Mouse (Mus musculus) thymus, postnatal 14 days (tissue): ENCODE measurements around the gene Cxcr5.

Experiments used
- DNase-seq: peaks from one replicate; pipeline ENCODE4 v3.0.0; 2021

Gene Cxcr5

DNA sequence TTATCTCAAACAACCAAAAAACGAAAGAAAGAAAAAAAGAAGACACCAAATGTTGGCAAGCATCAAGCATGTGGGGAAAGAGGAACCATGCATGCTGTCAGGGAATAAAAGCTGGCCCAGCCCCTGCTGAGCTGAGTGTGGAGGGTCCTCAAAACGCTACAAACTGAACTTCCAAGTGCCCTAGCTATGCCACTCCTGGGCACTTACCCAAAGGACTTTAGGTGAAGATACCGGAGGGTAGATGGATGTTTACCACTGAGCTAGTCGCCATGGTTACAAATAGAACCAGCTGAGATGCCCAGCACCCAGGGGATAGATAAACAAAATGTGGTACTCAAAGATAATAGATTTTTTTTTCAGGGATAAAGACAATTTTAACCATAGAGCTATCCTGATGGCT lies at the start of gene Cxcr5:
TSS of gene Cxcr5 (minus strand) at position 281 of the 400 bp plus-strand sequence.
- no peak for DNase-seq

GRCm38 (mm10) chr9:44610371-44610770 lies 48.7 kb upstream of the Cxcr5 start:
- DNase-seq = no peak

DNA sequence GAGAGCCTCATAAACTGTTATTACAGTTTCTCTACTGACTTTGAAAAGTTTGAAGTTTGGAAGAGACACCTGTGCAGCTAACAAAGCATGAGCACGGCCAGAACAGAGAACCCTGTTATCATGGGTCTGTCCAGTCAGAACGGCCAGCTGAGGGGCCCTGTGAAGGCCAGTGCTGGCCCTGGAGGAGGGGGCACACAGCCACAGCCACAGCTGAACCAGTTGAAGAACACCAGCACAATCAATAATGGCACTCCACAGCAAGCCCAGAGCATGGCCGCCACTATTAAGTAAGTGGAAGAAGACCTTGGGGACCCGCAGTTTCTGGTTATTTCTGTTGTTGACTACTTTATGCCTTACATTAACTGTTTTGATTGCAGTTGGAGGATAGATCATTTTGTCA lies 45.6 kb upstream of the Cxcr5 start:
- DNase-seq = no peak

DNA sequence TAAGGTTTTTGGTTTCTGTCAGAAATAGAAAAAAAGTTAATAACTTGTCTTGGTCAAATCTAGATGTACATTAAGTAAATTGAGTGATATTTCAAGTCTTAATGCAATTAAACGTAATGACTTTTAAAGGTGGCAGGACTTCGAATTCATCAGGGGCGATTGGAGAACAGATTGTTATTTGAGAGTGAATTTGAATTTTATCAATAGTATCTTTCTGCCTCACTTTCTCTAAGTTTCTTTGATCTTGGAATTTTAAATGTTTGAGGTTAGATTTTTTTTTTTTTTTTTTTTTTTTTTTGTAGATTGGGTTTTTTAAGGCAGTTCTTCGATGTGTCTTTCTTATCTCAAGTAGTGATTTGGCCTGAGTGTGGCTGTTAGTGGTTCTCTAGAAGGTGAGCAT lies 45.0 kb upstream of the Cxcr5 start:
- no peak for DNase-seq

GRCm38 (mm10) chr9:44605616-44606165 lies 44.0 kb upstream of the Cxcr5 start:
- DNase-seq = peak; percentile 34

GRCm38 (mm10) chr9:44604779-44605615 lies 43.3 kb upstream of the Cxcr5 start, which contains the start of gene Ddx6:
Ddx6 (plus strand) TSS chr9:44604892.
- DNase-seq = peak; percentile 82

DNA sequence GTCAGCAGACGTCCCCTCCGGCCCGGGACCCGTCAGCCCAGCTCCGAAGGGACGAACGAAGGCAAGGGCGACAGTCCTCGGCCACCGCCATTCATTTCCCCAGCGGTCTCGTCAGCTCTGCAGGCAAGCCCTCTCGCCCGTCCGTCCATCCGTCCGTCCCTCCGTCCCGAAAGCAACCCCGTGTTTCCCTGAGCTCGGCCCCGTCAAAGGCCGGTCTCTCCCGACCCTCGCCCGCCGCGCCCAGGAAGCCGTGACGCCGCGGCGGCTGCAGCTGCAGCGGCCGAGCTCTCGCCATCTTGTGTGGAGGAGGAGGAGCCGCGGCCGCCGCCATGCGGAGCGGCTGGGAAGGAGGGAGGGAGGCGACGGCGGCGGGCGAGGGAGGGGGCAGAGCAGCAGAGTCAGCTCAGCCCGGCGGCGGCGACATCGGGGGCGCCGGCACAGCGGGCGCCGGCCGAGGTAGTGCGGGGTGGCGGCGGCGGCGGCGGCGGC lies 42.7 kb upstream of the Cxcr5 start:
- peak; percentile 87 for DNase-seq

- DNase-seq = peak; percentile 68
These were observed 42.0 kb upstream of the Cxcr5 start for GRCm38 (mm10) chr9:44603454-44604289.

- peak; percentile 23 for DNase-seq
These were observed 41.1 kb upstream of the Cxcr5 start for GRCm38 (mm10) chr9:44602766-44603165.

- no peak for DNase-seq
These were observed 39.1 kb upstream of the Cxcr5 start for GRCm38 (mm10) chr9:44600801-44601200.

- no peak for DNase-seq
These were observed 37.9 kb upstream of the Cxcr5 start for GRCm38 (mm10) chr9:44599616-44600015.

- no peak for DNase-seq
These were observed 37.3 kb upstream of the Cxcr5 start for GRCm38 (mm10) chr9:44598899-44599495.

- no peak for DNase-seq
These were observed 36.1 kb upstream of the Cxcr5 start for GRCm38 (mm10) chr9:44597742-44598141.

DNA sequence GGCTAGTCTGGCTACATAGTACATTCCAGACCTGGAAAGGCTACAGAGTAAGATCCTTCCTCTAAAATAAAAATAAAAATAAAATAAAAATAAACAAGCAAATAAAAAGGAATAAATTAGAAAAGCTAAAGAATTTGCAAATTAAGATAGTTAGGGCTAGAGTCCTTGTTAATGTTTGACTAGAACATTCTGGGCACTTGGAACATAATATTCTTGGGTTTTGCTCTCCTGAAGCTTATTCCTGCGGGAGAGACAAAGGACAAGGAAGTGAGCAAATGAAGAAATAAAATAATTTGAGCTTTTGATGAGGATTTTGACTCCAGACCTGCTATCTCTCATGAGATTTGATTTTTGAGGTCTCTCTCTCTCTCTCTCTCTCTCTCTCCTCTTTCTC lies 33.9 kb upstream of the Cxcr5 start:
- no peak for DNase-seq

DNA sequence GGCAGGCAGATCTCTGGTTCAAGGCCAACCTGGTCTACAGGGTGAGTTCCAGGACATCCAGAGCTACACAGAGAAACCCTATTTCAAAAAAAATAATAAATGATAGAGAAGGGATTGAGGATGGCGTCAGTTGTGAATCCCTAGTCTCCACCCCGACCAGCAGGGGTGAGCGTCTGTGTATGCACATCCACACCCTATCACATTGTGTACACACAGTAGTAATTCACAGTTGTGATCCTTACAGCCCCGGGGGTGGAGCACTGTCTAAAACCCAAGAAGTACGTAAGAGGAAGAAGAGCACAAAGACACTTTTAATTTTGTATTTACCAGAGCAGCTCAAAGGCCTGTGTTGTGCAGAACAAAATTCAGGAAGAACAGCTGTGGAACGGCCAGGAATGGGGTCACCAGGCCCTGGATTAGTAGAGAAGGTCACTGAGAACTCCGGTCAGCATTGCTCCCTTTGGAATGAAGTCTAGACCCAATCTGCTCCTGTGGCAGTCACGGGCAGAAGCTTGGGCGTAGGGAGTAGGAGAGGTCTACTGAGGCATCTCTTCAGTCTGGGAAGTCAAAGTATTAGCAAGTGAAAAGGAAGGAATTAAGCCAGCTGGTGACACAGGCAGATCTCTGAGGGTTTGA lies 33.3 kb upstream of the Cxcr5 start:
- no peak for DNase-seq

DNA sequence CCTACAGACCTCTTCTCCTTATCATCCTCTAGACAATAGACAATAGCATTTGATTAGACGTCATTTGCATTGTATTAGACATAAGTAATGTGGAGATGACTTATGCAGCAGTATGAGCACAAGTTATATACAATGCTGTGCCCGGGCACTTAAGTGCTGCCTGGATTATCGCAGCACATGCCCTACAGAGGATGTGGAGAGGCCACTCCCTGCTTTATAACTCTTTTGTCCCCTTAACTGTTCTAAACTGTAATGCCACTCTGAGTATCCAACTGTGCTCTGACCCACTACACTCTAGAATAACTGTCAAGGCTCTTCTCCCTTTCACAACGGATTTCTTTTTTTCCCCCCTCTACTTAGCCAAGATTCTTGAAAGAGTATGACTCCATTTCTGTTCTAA lies 32.2 kb upstream of the Cxcr5 start:
- DNase-seq = no peak

- DNase-seq = no peak
These were observed 31.5 kb upstream of the Cxcr5 start for GRCm38 (mm10) chr9:44593221-44593620.

DNA sequence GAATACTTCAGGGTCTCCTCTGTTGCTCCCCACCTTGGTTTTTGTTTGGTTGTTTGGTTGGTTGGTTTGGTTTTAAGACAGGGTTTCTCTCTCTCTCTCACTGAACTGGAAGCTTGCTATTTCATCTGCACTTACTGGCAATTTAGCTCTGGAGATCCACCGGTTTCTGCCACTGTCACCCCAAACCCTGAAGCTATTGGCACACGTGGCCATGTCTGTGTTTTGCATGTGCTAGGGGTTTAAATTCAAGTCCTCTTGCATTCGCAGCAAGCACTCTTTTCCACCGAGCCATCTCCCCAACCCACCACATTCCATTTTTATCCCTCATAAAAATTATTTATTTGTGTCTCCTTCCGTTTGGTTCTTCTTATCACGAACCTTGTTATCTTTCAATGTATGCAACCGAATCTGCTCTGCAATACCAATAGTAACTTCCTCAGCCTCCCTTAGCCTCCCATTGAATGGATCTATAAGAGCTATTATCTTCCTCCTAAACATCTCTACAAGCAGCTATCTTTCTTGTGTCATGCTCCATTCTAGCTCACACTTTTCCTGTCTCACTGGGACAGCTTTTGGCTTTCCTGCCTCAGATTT lies 30.0 kb upstream of the Cxcr5 start:
- no peak for DNase-seq

- no peak for DNase-seq
These were observed 29.3 kb upstream of the Cxcr5 start for GRCm38 (mm10) chr9:44590969-44591368.

- DNase-seq = no peak
These were observed 27.4 kb upstream of the Cxcr5 start for GRCm38 (mm10) chr9:44589095-44589494.

DNA sequence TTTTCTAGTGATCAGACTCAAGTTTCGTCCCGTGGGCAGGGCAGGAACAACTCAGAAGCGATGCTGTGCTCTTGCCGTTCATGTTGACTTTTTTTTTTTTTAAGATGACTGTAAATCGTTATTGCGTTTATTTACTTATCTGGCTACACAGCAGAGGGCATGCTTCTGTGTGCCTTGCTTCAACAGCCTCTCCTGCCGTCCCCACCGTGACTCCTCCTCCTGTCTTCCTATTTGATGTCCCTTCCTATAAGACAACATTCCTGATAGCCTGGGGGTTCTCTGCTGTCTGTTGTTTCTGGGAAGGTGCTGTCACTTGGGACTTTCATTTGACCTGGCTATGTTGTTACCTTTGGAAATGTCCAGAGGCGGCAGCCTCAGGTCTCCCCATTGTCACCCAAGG lies 26.9 kb upstream of the Cxcr5 start:
- DNase-seq = no peak
